Mouse (Mus musculus): ENCODE data around the gene Dlst.

Gene Dlst

GRCm38 (mm10) chr12:85181475-85182344 lies 71.1 kb downstream of the Dlst start:
- no peak for DNase-seq (ENCODE audit: low spot score in 2 of 2)

- no peak for DNase-seq (ENCODE audit: low spot score in 2 of 2)
These were observed 71.7 kb downstream of the Dlst start for GRCm38 (mm10) chr12:85182345-85182643.

- no peak for DNase-seq (ENCODE audit: low spot score in 2 of 2)
These were observed 72.3 kb downstream of the Dlst start for GRCm38 (mm10) chr12:85182898-85183297.

GRCm38 (mm10) chr12:85184118-85184517 lies 73.5 kb downstream of the Dlst start:
- DNase-seq (ENCODE audit: low spot score in 2 of 2), result no peak
